Mouse (Mus musculus): ENCODE measurements around the gene Arhgap24.

GRCm38 (mm10) chr5:102810366-102810957 is 329.3 kb downstream of the Arhgap24 start:
- TF ChIP-seq CHD2 (IDR thresholded peaks at IDR 0.05; ENCODE audit: low read length) (no peak), CTCF (conservative IDR thresholded peaks at IDR 0.05 in 1 of 2, IDR thresholded peaks at IDR 0.05 in 1 of 2; ENCODE audit: low read depth in 2 of 2, low read length in 2 of 2) (no peak), TCF12 (IDR thresholded peaks at IDR 0.05; ENCODE audit: low read depth, low read length) (no peak), POLR2A (IDR thresholded peaks at IDR 0.05; ENCODE audit: low read depth, low read length) (no peak), MAFK (IDR thresholded peaks at IDR 0.05; ENCODE audit: insufficient replicate concordance, low read length) (no peak), POLR2AphosphoS2 (IDR thresholded peaks at IDR 0.05; ENCODE audit: low read depth, low read length) (no peak), ZC3H11A (IDR thresholded peaks at IDR 0.05; ENCODE audit: low read depth, low read length) (no peak), MEF2A (IDR thresholded peaks at IDR 0.05; ENCODE audit: borderline replicate concordance, low read depth, low read length) (no peak)
